Comparison of ENCODE assay signal across 9 mouse cellular contexts in genomic region chr13:51806220-51806619, GRCm38 (mm10). TPM values are rescaled to one million over a fixed set of nuclear protein-coding genes. Genes with fewer than 3 reads are reported as not detected.
DNase-seq lines count a peak whose midpoint lies in the region; ATAC-seq and TF ChIP-seq lines count a peak whose summit lies in the region.
"Had no signal": no experiment of that assay in that cellular context is flagged by ENCODE, and none has a peak within 500 bp of the region (broad histone marks: within the 10 kb centered on the region; RNA-seq: fewer than 3 reads in every experiment).

No protein-coding gene starts in this region.

- H3K9ac ChIP-seq in midbrain, embryonic 14.5 days (replicated peaks; ENCODE audit: low read length): 0 out of 2 replicates have a peak overlapping the region, but pooled peaks have one; percentile 6
- H3K9ac ChIP-seq in midbrain, embryonic 11.5 days (ENCODE audit: low read length): no peak overlapping the region
- H3K9ac ChIP-seq: liver, embryonic 15.5 days had no signal

- no peak for TF ChIP-seq CTCF in cerebellum, adult 2 months (IDR thresholded peaks at IDR 0.05; ENCODE audit: borderline replicate concordance, insufficient read depth, low read depth, low read length)

- peak; percentile 43 to 77 for DNase-seq in adrenal gland, adult (ENCODE audit: inconsistent age in 2 of 2, low spot score in 1 of 2)
- no peak for DNase-seq in adrenal gland, adult 18-20 months (ENCODE audit: low spot score in 2 of 2)
- peak; percentile 24 for DNase-seq in midbrain, embryonic 14.5 days
- no peak for DNase-seq in midbrain, embryonic 11.5 days (ENCODE audit: low spot score, missing footprints)
- peak; percentile 71 to 78 for DNase-seq in cerebellum, adult 2 months
- DNase-seq in limb, embryonic 10.5 days (ENCODE audit: low spot score): no peak
- no peak for DNase-seq in gastrocnemius, postnatal 10 days
- no peak for DNase-seq in ovary, postnatal 14 days (ENCODE audit: low spot score)

- H3K36me3 ChIP-seq in midbrain, embryonic 14.5 days (ENCODE audit: control insufficient read depth, insufficient read depth, low read length): no peaks in the 10 kb centered on the region
- H3K36me3 ChIP-seq in midbrain, embryonic 11.5 days (ENCODE audit: control insufficient read depth, insufficient read depth, low read length): no peaks in the 10 kb centered on the region
- H3K36me3 ChIP-seq in limb, embryonic 10.5 days: no peaks in the 10 kb centered on the region
- H3K36me3 ChIP-seq: liver, embryonic 15.5 days had no signal

- no peak overlapping the region for H3K4me3 ChIP-seq in midbrain, embryonic 14.5 days (replicated peaks; ENCODE audit: low read depth, low read length)
- no peak overlapping the region for H3K4me3 ChIP-seq in midbrain, embryonic 11.5 days (ENCODE audit: low read depth, low read length)
- H3K4me3 ChIP-seq in cerebellum, adult 2 months (replicated peaks; ENCODE audit: insufficient read depth, low read depth, low read length): no peak overlapping the region
- H3K4me3 ChIP-seq in limb, embryonic 10.5 days: no peak overlapping the region
- H3K4me3 ChIP-seq: liver, embryonic 15.5 days had no signal

- no peak overlapping the region for H3K4me2 ChIP-seq in midbrain, embryonic 14.5 days (ENCODE audit: low read length)
- H3K4me2 ChIP-seq in midbrain, embryonic 11.5 days: no peak overlapping the region
- H3K4me2 ChIP-seq: liver, embryonic 15.5 days had no signal

- no peak overlapping the region for H3K27ac ChIP-seq in midbrain, embryonic 14.5 days (replicated peaks; ENCODE audit: low read depth, low read length)
- no peak overlapping the region for H3K27ac ChIP-seq in midbrain, embryonic 11.5 days (ENCODE audit: low read depth, low read length)
- peak overlapping the region; percentile 83 for H3K27ac ChIP-seq in cerebellum, adult 2 months (ENCODE audit: insufficient read depth, low read length)
- H3K27ac ChIP-seq in limb, embryonic 10.5 days: peak overlapping the region; percentile 47; the same call in 1 of the 2 replicates
- H3K27ac ChIP-seq: liver, embryonic 15.5 days had no signal

- no peaks in the 10 kb centered on the region for H3K4me1 ChIP-seq in midbrain, embryonic 14.5 days (ENCODE audit: control insufficient read depth, insufficient read depth, low read length)
- no peaks in the 10 kb centered on the region for H3K4me1 ChIP-seq in midbrain, embryonic 11.5 days (ENCODE audit: control insufficient read depth, insufficient read depth, low read length)
- peaks cover 34% of the 10 kb centered on the region for H3K4me1 ChIP-seq in cerebellum, adult 2 months (ENCODE audit: control insufficient read depth, insufficient read depth, low read length)
- peaks cover 18% of the 10 kb centered on the region for H3K4me1 ChIP-seq in limb, embryonic 10.5 days
- H3K4me1 ChIP-seq: liver, embryonic 15.5 days had no signal

- no peaks in the 10 kb centered on the region for H3K9me3 ChIP-seq in midbrain, embryonic 14.5 days (ENCODE audit: control insufficient read depth, low read length)
- H3K9me3 ChIP-seq in midbrain, embryonic 11.5 days (ENCODE audit: control insufficient read depth, low read length): no peaks in the 10 kb centered on the region
- H3K9me3 ChIP-seq in limb, embryonic 10.5 days (replicated peaks): no peaks in the 10 kb centered on the region
- H3K9me3 ChIP-seq: liver, embryonic 15.5 days had no signal

- no peak for ATAC-seq in midbrain, embryonic 14.5 days (ENCODE audit: low FRiP score, low TSS enrichment)
- ATAC-seq in midbrain, embryonic 11.5 days (ENCODE audit: low FRiP score): no peak

- no peaks in the 10 kb centered on the region for H3K27me3 ChIP-seq in midbrain, embryonic 14.5 days (ENCODE audit: control insufficient read depth, insufficient read depth, low read length)
- H3K27me3 ChIP-seq in midbrain, embryonic 11.5 days (ENCODE audit: control insufficient read depth, insufficient read depth, low read length): no peaks in the 10 kb centered on the region
- no peaks in the 10 kb centered on the region for H3K27me3 ChIP-seq in cerebellum, adult 2 months (ENCODE audit: control insufficient read depth, insufficient read depth, low read length)
- H3K27me3 ChIP-seq in limb, embryonic 10.5 days (ENCODE audit: low read depth, poor library complexity, severe bottlenecking): no peaks in the 10 kb centered on the region

- 87% methylated on average over 15 of the region's 15 CpGs for WGBS in midbrain, embryonic 14.5 days
- WGBS in midbrain, embryonic 11.5 days: 91% methylated on average over 15 of the region's 15 CpGs
- WGBS in cerebellum, adult 2 months: 29% methylated on average over 15 of the region's 15 CpGs
- 83% methylated on average over 15 of the region's 15 CpGs for WGBS in limb, embryonic 10.5 days

- no peak for TF ChIP-seq POLR2A in cerebellum, adult 2 months (IDR thresholded peaks at IDR 0.05; ENCODE audit: borderline replicate concordance, insufficient read depth, low read length)

RNA-seq across cellular contexts. Expression of gene Sema4d, which starts 12.7 kb away (rescaled TPM):
- total RNA-seq in adrenal gland, adult 18-20 months (2021): 10 to 100 TPM in 1 of 2 experiments, 1 to 10 TPM in 1; 8.0 to 13.5 TPM
- 11.5 and 13.3 TPM in 2 replicates for polyA plus RNA-seq in midbrain, embryonic 14.5 days (2014; fragmentation: Nextera tagmentation; extraction: Ambion mirVana)
- 4.9 and 5.0 TPM in 2 replicates for polyA plus RNA-seq in midbrain, embryonic 11.5 days (2014; fragmentation: Nextera tagmentation; extraction: Ambion mirVana)
- polyA plus RNA-seq in cerebellum, adult 2 months (2012; rRNA removed): 111 and 116 TPM in 2 replicates
- 5.9 and 6.0 TPM in 2 replicates for polyA plus RNA-seq in limb, embryonic 10.5 days (2016; fragmentation: Nextera tagmentation; extraction: Ambion mirVana)
- total RNA-seq in gastrocnemius, postnatal 10 days (2021): 100 to 1,000 TPM; 125 to 130 TPM

RNA-seq across cellular contexts. Expression of gene Gadd45g, which starts 40.3 kb away (rescaled TPM):
- total RNA-seq in adrenal gland, adult 18-20 months (2021): 10 to 100 TPM; 44.9 to 80.0 TPM
- 58.7 and 85.9 TPM in 2 replicates for polyA plus RNA-seq in midbrain, embryonic 14.5 days (2014; fragmentation: Nextera tagmentation; extraction: Ambion mirVana)
- polyA plus RNA-seq in midbrain, embryonic 11.5 days (2014; fragmentation: Nextera tagmentation; extraction: Ambion mirVana): 252 and 256 TPM in 2 replicates
- polyA plus RNA-seq in cerebellum, adult 2 months (2012; rRNA removed): 50.3 and 57.4 TPM in 2 replicates
- 14.3 and 18.6 TPM in 2 replicates for polyA plus RNA-seq in limb, embryonic 10.5 days (2016; fragmentation: Nextera tagmentation; extraction: Ambion mirVana)
- total RNA-seq in gastrocnemius, postnatal 10 days (2021): 10 to 100 TPM in 1 of 2 experiments, 1 to 10 TPM in 1; 8.5 to 33.5 TPM

Comparison
In these comparisons a context has a peak if more than half of its experiments do, and no peak if none do; other contexts are left out.
1. DNase-seq: peak in adrenal gland, adult (2 of 2), midbrain, embryonic 14.5 days (single experiment) and cerebellum, adult 2 months (2 of 2); none in adrenal gland, adult 18-20 months (0 of 2), midbrain, embryonic 11.5 days (single experiment), limb, embryonic 10.5 days (single experiment), gastrocnemius, postnatal 10 days (single experiment) and ovary, postnatal 14 days (single experiment).
2. H3K27ac ChIP-seq: peak in cerebellum, adult 2 months (single experiment) and limb, embryonic 10.5 days (single experiment); none in midbrain, embryonic 14.5 days (single experiment) and midbrain, embryonic 11.5 days (single experiment).